Mouse (Mus musculus) CD4-positive, CD25-positive, alpha-beta regulatory T cell, adult 4 months (primary cell): ENCODE results near the gene Atl2. TPM values are rescaled to one million over a fixed set of nuclear protein-coding genes. Genes with fewer than 3 reads are reported as not detected.

ENCODE experiments used
- ATAC-seq: one replicate; pipeline ENCODE4 v1.8.0; 2017
- polyA plus RNA-seq, 2 experiments: library from polyadenylated mRNA; unstranded; fragments of 100-300 nt; shearing (Covaris generic); gene quantifications; one replicate each; pipeline ENCODE4 v1.2.1; 2017

Atl2 gene
- polyA plus RNA-seq, 2 experiments from 2014 or later = 14.3 to 14.4 TPM

DNA sequence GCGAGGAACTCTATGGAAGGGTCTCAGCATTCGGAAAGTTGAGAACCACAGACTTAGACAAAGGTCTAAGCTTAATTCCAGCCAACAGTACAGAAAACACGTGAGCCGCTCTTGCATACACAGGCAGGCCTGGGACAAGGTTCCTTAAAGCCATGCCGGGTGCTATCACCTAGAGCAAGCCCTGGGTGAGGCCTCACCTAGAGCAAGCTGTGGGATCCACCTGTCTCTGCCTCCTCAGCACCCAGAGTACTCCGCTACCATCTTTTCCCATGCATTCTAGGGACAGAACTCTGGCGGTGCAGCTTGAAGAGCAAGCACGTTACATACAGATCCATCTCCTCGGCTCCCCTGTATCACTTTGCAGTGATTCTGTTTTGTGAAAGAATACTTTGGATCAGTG, 78.4 kb downstream of the Atl2 start:
- ATAC-seq = no peak

DNA sequence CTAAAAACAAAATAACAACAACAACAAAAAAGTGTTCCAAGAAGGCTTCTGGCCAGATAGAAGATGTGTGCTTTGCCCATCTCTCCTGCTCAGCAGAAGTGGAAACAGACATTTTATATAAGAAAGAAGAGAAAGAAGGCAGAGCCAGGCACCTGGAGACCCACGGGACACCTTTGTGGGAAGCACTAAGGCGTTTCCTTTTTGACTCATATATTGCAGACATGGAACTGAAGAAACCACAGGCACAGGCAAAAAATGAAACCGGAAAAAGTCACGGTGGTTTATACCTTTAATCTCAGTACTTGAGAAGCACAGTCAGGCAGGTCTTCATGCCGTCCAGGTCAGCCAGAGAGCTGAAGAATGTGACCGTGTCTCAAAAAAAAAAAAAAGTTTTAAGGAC, 79.0 kb downstream of the Atl2 start:
- ATAC-seq = no peak

DNA sequence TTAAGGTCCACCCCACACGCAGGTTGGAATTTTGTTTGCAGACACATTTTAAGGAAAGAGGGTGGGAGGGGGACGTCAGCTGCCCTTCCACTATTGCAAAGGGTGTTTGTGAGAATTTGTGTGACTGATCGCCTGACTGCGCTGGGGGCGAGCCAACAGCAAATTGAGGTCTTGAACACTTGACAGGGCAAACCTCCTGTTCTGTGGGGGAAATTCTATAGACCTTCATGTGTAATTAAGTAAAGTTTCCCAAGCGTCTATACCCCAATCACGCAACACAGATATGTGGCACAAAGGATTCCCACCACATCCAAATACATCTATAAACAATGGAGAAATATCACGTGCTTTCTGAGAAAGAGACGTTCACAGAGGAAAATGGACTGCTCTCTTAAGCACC, 85.5 kb downstream of the Atl2 start:
- no peak for ATAC-seq

DNA sequence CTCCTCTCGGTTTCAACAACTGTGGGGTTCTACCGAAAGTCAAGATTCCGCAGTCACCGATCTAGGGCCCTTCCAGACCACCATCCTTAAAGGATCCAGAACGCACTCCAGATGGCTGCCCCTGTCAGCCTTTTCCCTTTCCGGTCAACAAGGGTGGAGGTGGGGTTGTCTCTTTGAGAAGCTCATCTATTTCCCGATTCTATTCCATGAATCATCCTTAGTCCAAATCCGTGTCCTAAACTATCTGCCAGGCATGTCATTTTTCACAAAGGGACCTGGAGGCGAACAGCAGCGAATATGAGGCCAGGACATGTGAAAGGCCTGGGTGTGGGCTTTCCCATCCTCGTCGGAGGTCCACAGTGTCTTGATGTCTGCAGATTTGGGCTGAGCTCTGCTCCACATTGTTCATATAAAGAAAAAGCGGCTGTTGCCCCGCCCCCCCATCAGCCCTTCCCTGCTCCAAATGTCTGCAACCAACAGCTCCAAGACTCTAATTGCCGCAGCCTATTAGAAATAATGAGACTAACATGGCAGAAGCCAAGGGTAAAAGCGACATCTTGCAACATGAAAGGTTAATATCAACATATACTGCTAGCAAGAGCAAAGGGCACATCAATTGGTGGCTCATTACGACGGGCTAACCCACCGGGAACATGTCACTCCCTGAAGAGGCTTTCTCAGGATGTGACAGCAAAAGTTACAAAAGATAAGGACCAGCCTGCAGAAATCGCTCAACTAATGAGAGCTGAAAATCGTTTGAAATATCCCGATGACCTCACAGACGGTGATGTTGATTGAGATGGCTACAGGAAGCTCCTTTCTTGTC, 86.2 kb downstream of the Atl2 start:
- ATAC-seq = no peak

DNA sequence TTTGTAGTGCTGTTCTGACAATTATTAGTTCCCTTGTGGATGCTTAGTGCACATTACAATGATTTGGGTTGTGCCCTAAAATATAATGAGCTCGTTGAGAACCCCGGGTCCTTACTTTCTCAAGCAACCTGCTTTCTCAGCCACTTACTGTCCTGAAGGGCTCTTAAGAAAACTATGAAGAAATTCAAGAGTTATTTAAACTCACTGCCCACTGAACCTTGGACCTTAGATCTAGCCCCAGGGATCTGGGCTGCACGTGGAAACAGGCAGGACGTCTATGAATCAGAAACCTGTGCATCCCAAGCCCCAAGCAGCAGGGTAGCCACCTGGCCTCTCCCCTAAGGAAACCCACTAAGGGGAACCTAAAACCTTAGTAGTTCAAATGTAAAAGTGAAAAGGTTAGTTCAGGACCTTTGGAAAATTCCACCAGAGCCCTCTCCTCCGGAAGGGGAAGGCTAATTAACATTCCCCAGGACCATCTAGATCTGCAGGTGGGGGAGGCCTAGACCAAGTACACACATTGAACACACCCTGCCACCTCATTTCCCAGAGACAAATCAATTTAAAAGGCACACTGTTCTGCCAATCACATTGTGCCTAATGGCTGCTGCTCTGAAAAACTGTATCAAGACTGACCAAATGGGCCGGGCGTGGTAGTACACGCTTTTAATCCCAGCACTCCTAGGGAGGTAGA, 88.5 kb downstream of the Atl2 start:
- no peak for ATAC-seq

DNA sequence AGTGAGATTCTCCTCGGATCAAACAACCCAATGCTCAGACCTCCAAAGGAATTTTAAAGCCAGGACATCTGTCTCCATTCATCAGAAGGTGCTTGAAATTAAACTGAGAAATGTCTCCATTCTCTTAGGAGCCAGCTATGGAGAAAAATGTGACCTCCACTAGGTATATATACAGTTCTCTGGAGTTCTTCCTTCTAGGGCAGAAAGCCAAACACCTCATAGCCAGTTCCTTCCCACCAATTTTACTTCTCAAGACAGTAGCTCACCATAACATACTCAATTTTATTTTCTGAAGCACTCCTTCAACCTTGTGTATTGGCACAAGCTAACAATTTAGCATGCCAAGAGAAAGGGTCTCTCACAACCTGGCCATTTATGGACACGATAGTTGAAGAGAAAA, 91.2 kb downstream of the Atl2 start:
- ATAC-seq = no peak

DNA sequence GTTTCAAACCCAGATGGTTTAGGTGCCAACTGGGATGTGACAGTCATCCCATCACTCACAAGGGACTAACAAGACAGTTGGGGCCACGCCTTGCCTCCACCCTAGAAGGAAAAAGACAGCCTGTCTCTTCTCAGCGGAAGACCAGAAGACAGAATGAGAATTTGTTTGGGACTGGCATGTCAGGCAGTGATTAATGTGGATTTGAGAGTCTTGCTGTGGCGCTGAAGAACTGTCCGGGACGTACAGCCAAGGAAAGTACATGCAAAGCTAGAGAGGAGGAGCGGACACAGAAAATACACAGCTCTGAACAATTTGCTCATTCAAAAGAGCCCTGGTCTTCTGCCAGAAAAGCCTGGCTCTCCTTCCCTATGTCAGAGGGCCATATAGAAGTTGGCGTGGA, 93.9 kb downstream of the Atl2 start:
- ATAC-seq = no peak

DNA sequence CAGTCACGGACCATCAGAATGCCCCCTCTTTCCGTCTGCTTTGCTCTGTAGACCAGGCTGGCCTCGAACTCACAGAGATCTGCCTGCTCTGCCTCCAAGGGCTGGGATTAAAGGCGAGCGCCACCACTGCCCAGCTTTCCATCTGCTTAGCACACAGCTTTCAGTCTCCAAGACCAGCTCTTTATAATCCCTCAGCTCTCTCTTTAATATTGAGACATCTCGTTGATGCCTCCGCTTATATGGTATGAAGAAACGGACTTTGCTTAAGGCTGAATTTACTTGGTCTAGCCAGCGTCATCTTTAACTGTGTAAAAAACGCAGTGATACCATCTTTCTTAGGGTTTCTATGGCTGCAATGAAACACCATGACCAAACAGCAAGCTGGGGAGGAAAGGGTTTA, 97.1 kb downstream of the Atl2 start:
- no peak for ATAC-seq

Other genes with a start within 250 kb of the Atl2 start
- not detected for gene Cyp1b1, start 181.1 kb downstream of the Atl2 start, polyA plus RNA-seq
- gene Hnrnpll, start 166.2 kb upstream of the Atl2 start, polyA plus RNA-seq = 10 to 100 TPM; 23.0 to 30.2 TPM
- gene Galm, start 231.3 kb upstream of the Atl2 start, polyA plus RNA-seq = 10 to 100 TPM; 51.3 to 58.6 TPM